Mouse (Mus musculus): ENCODE measurements around the gene Tmem140.
A peak's percentile ranks its signal among the peaks of the same experiment; 100 is the strongest.

The Tmem140 gene

GRCm38 (mm10) chr6:34907696-34908260 is 44.8 kb downstream of the Tmem140 start:
- no peak for DNase-seq (ENCODE audit: low read depth, low spot score)

GRCm38 (mm10) chr6:34909631-34910345 is 46.8 kb downstream of the Tmem140 start:
- no peak for DNase-seq (ENCODE audit: low read depth, low spot score)

GRCm38 (mm10) chr6:34910371-34911219 is 47.6 kb downstream of the Tmem140 start, which contains the start of gene Wdr91:
Gene Wdr91, minus strand, starts transcription at chr6:34910876.
- peak; percentile 90 for DNase-seq (ENCODE audit: low read depth, low spot score)

GRCm38 (mm10) chr6:34913341-34914040 is 50.5 kb downstream of the Tmem140 start:
- no peak for DNase-seq (ENCODE audit: low read depth, low spot score)

GRCm38 (mm10) chr6:34914462-34914861 is 51.5 kb downstream of the Tmem140 start:
- no peak for DNase-seq (ENCODE audit: low read depth, low spot score)

GRCm38 (mm10) chr6:34919146-34919545 is 56.2 kb downstream of the Tmem140 start:
- no peak for DNase-seq (ENCODE audit: low read depth, low spot score)

GRCm38 (mm10) chr6:34919956-34920355 is 57.0 kb downstream of the Tmem140 start, which contains the start of gene Stra8:
Gene Stra8, plus strand, starts transcription at chr6:34920163.
- no peak for DNase-seq (ENCODE audit: low read depth, low spot score)

GRCm38 (mm10) chr6:34920631-34921030 is 57.7 kb downstream of the Tmem140 start:
- DNase-seq (ENCODE audit: low read depth, low spot score), result no peak

GRCm38 (mm10) chr6:34921941-34922340 is 59.0 kb downstream of the Tmem140 start:
- peak; percentile 20 for DNase-seq (ENCODE audit: low read depth, low spot score)

All from embryo, embryonic 11.5 days (tissue).